Mouse (Mus musculus) neutrophil, adult 5-6 weeks (primary cell): ENCODE measurements at regions not wholly inside any gene's neighbourhood (a gene's known extent, or its start where the extent isn't known, plus 50 kb on each side); places are given as distances from the start of the nearest gene placed in this dataset.

Source experiments
- ATAC-seq: fragments of 151-379, 151-347 bp; 2 replicates; pipeline ENCODE4 v1.8.0; 2017; ENCODE audit warnings: mild to moderate bottlenecking, moderate TSS enrichment; ENCODE audit not compliant: insufficient number of reproducible peaks, poor library complexity, low FRiP score, severe bottlenecking; ENCODE audit errors: extremely low read depth

- no peak for ATAC-seq
Measured at GRCm38 (mm10) chr5:148714807-148715206, 162.2 kb upstream of the Ubl3 start.

GRCm38 (mm10) chr5:148713796-148714195 lies 161.2 kb upstream of the Ubl3 start:
- no peak for ATAC-seq

- no peak for ATAC-seq
Measured at GRCm38 (mm10) chr5:148713039-148713438, 160.4 kb upstream of the Ubl3 start.

- ATAC-seq, result no peak
Measured at GRCm38 (mm10) chr5:148711570-148711969, 159.0 kb upstream of the Ubl3 start.

GRCm38 (mm10) chr5:148709111-148709771 lies 156.7 kb upstream of the Ubl3 start:
- no peak for ATAC-seq

- peak; percentile 63 for ATAC-seq
Measured at GRCm38 (mm10) chr5:148708014-148708741, 155.6 kb upstream of the Ubl3 start.

GRCm38 (mm10) chr5:148707335-148707734 lies 154.7 kb upstream of the Ubl3 start:
- no peak for ATAC-seq

GRCm38 (mm10) chr5:148706323-148707120 lies 153.9 kb upstream of the Ubl3 start:
- no peak for ATAC-seq

GRCm38 (mm10) chr5:148704769-148705168 lies 152.2 kb upstream of the Ubl3 start:
- ATAC-seq, result no peak

GRCm38 (mm10) chr5:148701859-148702258 lies 149.3 kb upstream of the Ubl3 start:
- ATAC-seq, result no peak

GRCm38 (mm10) chr5:148701001-148701400 lies 148.4 kb upstream of the Ubl3 start:
- ATAC-seq, result no peak

- ATAC-seq, result peak; percentile 90
Measured at GRCm38 (mm10) chr5:148700240-148700639, 147.7 kb upstream of the Ubl3 start.

- no peak for ATAC-seq
Measured at GRCm38 (mm10) chr5:148697631-148698368, 145.2 kb upstream of the Ubl3 start.

- no peak for ATAC-seq
Measured at GRCm38 (mm10) chr5:148694352-148694751, 141.8 kb upstream of the Ubl3 start.

- ATAC-seq, result no peak
Measured at GRCm38 (mm10) chr5:148691486-148691885, 138.9 kb upstream of the Ubl3 start.

- no peak for ATAC-seq
Measured at GRCm38 (mm10) chr5:148690823-148691197, 138.2 kb upstream of the Ubl3 start.

GRCm38 (mm10) chr5:148690158-148690822 lies 137.7 kb upstream of the Ubl3 start:
- ATAC-seq, result no peak

GRCm38 (mm10) chr5:148689297-148689696 lies 136.7 kb upstream of the Ubl3 start:
- no peak for ATAC-seq

- ATAC-seq, result no peak
Measured at GRCm38 (mm10) chr5:148688501-148688900, 135.9 kb upstream of the Ubl3 start.
